Mouse (Mus musculus): ENCODE measurements at regions not wholly inside any gene's neighbourhood (a gene's known extent, or its start where the extent isn't known, plus 50 kb on each side); places are given as distances from the start of the nearest gene placed in this dataset.

- DNase-seq (ENCODE audit: low spot score) = no peak
Observed at GRCm38 (mm10) chr2:173455216-173455615, 67.2 kb upstream of the 1700021F07Rik start.

- DNase-seq (ENCODE audit: low spot score) = no peak
Observed at GRCm38 (mm10) chr2:173456083-173456482, 66.3 kb upstream of the 1700021F07Rik start.

- DNase-seq (ENCODE audit: low spot score) = no peak
Observed at GRCm38 (mm10) chr2:173456924-173457623, 65.3 kb upstream of the 1700021F07Rik start.

- no peak for DNase-seq (ENCODE audit: low spot score)
Observed at GRCm38 (mm10) chr2:173457624-173458320, 64.6 kb upstream of the 1700021F07Rik start.

GRCm38 (mm10) chr2:173458861-173459260 lies 63.5 kb upstream of the 1700021F07Rik start:
- DNase-seq (ENCODE audit: low spot score) = no peak

- no peak for DNase-seq (ENCODE audit: low spot score)
Observed at GRCm38 (mm10) chr2:173463313-173463712, 59.1 kb upstream of the 1700021F07Rik start.

- DNase-seq (ENCODE audit: low spot score) = no peak
Observed at GRCm38 (mm10) chr2:173464562-173464961, 57.8 kb upstream of the 1700021F07Rik start.

GRCm38 (mm10) chr2:173465006-173465620 lies 57.3 kb upstream of the 1700021F07Rik start:
- no peak for DNase-seq (ENCODE audit: low spot score)

GRCm38 (mm10) chr2:173468136-173468535 lies 54.2 kb upstream of the 1700021F07Rik start:
- no peak for DNase-seq (ENCODE audit: low spot score)

GRCm38 (mm10) chr2:173469756-173470155 lies 52.6 kb upstream of the 1700021F07Rik start:
- DNase-seq (ENCODE audit: low spot score) = no peak

Data from layer of hippocampus, adult 11-12 months (tissue).